Mouse (Mus musculus) monocyte, adult 2 months (primary cell): ENCODE measurements around the gene Apbb2.

ENCODE experiments used
- DNase-seq, 2 experiments: peaks; one replicate each; pipeline ENCODE4 v3.0.0; 2022; ENCODE audit warnings: low spot score in 2 of 2, low read depth in 1 of 2

Apbb2 gene

GRCm38 (mm10) chr5:66421954-66422353, 196.6 kb downstream of the Apbb2 start:
- no peak for DNase-seq

- DNase-seq: no peak
Observed at GRCm38 (mm10) chr5:66421230-66421629, 197.4 kb downstream of the Apbb2 start.

GRCm38 (mm10) chr5:66420011-66420410, 198.6 kb downstream of the Apbb2 start:
- no peak for DNase-seq

- no peak for DNase-seq
Observed at GRCm38 (mm10) chr5:66417289-66417688, 201.3 kb downstream of the Apbb2 start.

GRCm38 (mm10) chr5:66415700-66416543, 202.7 kb downstream of the Apbb2 start:
- DNase-seq: no peak

- no peak for DNase-seq
Observed at GRCm38 (mm10) chr5:66415033-66415697, 203.4 kb downstream of the Apbb2 start.

- DNase-seq: no peak
Observed at GRCm38 (mm10) chr5:66413402-66413801, 205.2 kb downstream of the Apbb2 start.

- no peak for DNase-seq
Observed at GRCm38 (mm10) chr5:66412821-66413220, 205.8 kb downstream of the Apbb2 start.

GRCm38 (mm10) chr5:66408546-66408945, 210.0 kb downstream of the Apbb2 start:
- DNase-seq: no peak

GRCm38 (mm10) chr5:66407948-66408347, 210.6 kb downstream of the Apbb2 start:
- DNase-seq: no peak

GRCm38 (mm10) chr5:66406431-66406830, 212.2 kb downstream of the Apbb2 start:
- DNase-seq: no peak

GRCm38 (mm10) chr5:66405731-66406399, 212.7 kb downstream of the Apbb2 start:
- no peak for DNase-seq

GRCm38 (mm10) chr5:66405305-66405704, 213.3 kb downstream of the Apbb2 start:
- no peak for DNase-seq

- no peak for DNase-seq
Observed at GRCm38 (mm10) chr5:66400563-66400962, 218.0 kb downstream of the Apbb2 start.

GRCm38 (mm10) chr5:66399264-66399620, 219.3 kb downstream of the Apbb2 start:
- no peak for DNase-seq

GRCm38 (mm10) chr5:66398530-66399263, 219.9 kb downstream of the Apbb2 start:
- no peak for DNase-seq

GRCm38 (mm10) chr5:66393767-66394446, 224.7 kb downstream of the Apbb2 start:
- no peak for DNase-seq

- no peak for DNase-seq
Observed at GRCm38 (mm10) chr5:66392861-66393529, 225.6 kb downstream of the Apbb2 start.

GRCm38 (mm10) chr5:66391771-66392170, 226.8 kb downstream of the Apbb2 start:
- no peak for DNase-seq

GRCm38 (mm10) chr5:66391299-66391698, 227.3 kb downstream of the Apbb2 start:
- DNase-seq: no peak
